Mouse (Mus musculus): Measurements from ENCODE around the gene Erc2.

GRCm38 (mm10) chr14:28120851-28121250, 498.6 kb downstream of the Erc2 start:
- TF ChIP-seq USF1 (IDR thresholded peaks at IDR 0.05; ENCODE audit: low read depth) (no peak), POLR2AphosphoS2 (IDR thresholded peaks at IDR 0.05; ENCODE audit: insufficient read length, low read depth) (no peak), MYOG (IDR thresholded peaks at IDR 0.05; ENCODE audit: control insufficient read depth in 1 of 3, insufficient read depth in 1 of 3, insufficient read length in 2 of 3, low read depth in 2 of 3) (no peak), E2F4 (IDR thresholded peaks at IDR 0.05; ENCODE audit: insufficient read depth) (no peak), POLR2A (IDR thresholded peaks at IDR 0.05; ENCODE audit: insufficient read length, low read depth) (no peak), CEBPB (IDR thresholded peaks at IDR 0.05; ENCODE audit: insufficient read depth, poor library complexity, severe bottlenecking) (no peak)
